Mouse (Mus musculus) CH12.LX (cell line): ENCODE results near the gene Atp1a1.

Source experiments
- CTCF ChIP-seq, 2 experiments: IDR thresholded peaks in 1 of 2; conservative IDR thresholded peaks in 1 of 2; 2 replicates each; pipeline ENCODE4 v1.5.1; 2011 to 2012; ENCODE audit warnings: low read depth in 2 of 2, low read length in 2 of 2, improper control_type of control experiment in 1 of 2, inconsistent platforms in 1 of 2, mild to moderate bottlenecking in 1 of 2, moderate library complexity in 1 of 2
- E2F4 ChIP-seq: IDR thresholded peaks from 2 replicates; pipeline ENCODE4 v1.6.1; 2011; ENCODE audit warnings: low read depth, low read length, improper control_type of control experiment; ENCODE audit not compliant: insufficient replicate concordance
- GABPA ChIP-seq: IDR thresholded peaks from 2 replicates; pipeline ENCODE4 v1.6.1; 2012; ENCODE audit warnings: low read depth, low read length, improper control_type of control experiment, inconsistent platforms; ENCODE audit not compliant: insufficient replicate concordance
- NRF1 ChIP-seq: IDR thresholded peaks from 2 replicates; pipeline ENCODE4 v1.6.1; 2014; ENCODE audit warnings: low read depth, mild to moderate bottlenecking, inconsistent platforms, low read length, improper control_type of control experiment, moderate library complexity
- TCF12 ChIP-seq: IDR thresholded peaks from 2 replicates; pipeline ENCODE4 v1.6.1; 2014; ENCODE audit warnings: low read depth, mild to moderate bottlenecking, inconsistent platforms, low read length, improper control_type of control experiment
- ZMIZ1 ChIP-seq: IDR thresholded peaks from 2 replicates; pipeline ENCODE4 v1.6.1; 2012; ENCODE audit warnings: low read depth, mild to moderate bottlenecking, inconsistent platforms, low read length, improper control_type of control experiment

DNA sequence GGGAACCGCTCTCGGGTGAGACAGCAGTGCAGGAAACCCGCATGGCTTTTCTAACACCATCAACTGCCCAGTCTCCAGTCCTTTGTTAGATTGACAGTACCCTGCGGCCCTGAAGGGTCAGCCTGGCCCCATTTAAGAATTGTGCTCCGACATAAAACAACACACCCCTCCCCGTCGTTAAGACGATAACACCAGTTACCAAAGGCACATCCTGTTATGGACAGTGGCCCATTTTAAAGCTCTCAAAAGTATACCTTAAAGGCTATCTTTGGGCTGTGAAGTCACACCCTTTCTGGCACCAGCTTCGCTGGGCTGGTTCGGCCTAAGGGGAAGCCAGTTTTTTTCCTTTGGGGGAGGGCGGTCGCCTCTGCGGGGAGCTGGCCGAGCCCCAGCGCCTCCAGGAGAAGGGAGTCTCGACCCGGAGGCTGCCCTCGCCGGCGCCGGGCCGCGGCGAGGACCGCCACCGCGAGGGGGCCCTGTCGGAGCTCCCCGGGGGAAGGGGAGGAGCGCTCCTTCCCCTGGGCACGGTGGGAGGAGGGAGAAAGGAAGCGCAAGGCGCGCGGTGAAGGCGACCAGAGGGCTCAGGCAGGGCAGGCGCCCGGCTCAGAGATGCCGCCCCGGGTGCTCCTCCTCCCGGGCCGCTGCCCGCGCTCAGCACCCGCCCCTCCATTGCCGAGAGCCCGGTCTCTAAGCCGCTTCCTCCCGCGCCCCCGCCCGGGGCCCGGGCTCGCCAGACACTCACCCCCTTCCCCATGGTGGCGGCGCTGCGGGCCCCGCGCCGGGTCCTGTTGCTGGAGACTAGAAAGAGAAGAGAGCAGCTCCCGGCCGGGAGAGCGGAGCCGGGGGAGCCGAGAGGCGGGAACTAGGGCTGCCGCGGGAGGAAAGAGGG is 579 bp downstream of the Atp1a1 start:
- no peak for TF ChIP-seq GABPA
- peak in 1 of 2 experiments; percentile 65; a peak in 2 of 4 replicates for TF ChIP-seq CTCF (conservative IDR thresholded peaks at IDR 0.05 in 1 of 2, IDR thresholded peaks at IDR 0.05 in 1 of 2; ENCODE audit: low read depth in 2 of 2, low read length in 2 of 2)
- TF ChIP-seq ZMIZ1: peak; percentile 36; the same call in 1 of the 2 replicates
- TF ChIP-seq NRF1: no peak
- TF ChIP-seq E2F4: no peak
- TF ChIP-seq TCF12: no peak
